Comparison of ENCODE assay signal across 9 mouse cellular contexts in the genomic region with DNA sequence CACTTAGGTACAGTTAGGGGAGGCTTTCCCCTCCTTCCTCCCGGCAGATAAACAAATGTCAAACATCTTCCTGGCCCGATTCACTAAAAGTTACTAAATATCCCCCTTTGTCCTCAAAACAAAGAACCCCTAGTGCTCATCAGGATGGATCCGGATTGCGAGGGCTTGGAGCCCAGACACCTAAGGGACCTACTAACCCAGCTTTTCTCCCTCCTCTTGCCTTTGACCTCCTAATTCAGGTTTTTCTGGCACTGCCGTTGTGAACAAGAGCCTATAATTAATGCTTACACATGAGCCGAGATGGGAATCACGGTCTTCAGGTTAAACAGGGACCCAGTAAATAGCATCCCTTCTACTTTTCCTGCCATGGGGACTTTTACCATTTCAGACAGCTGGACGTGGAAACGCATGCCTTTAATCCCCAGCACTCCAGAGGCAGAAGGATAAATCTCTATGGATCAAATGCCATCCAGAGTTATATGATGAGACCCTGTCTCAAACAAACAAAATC. TPM values are rescaled to one million over a fixed set of nuclear protein-coding genes. Genes with fewer than 3 reads are reported as not detected.
DNase-seq lines count a peak whose midpoint lies in the region; ATAC-seq and TF ChIP-seq lines count a peak whose summit lies in the region.
"Had no signal": no experiment of that assay in that cellular context is flagged by ENCODE, and none has a peak within 500 bp of the region (broad histone marks: within the 10 kb centered on the region; RNA-seq: fewer than 3 reads in every experiment).

No protein-coding gene starts in this region.

- no peaks in the 10 kb centered on the region for H3K9me3 ChIP-seq in kidney, embryonic 14.5 days (ENCODE audit: control insufficient read depth, low read length)
- H3K9me3 ChIP-seq in hindbrain, embryonic 10.5 days = no peaks in the 10 kb centered on the region
- no peaks in the 10 kb centered on the region for H3K9me3 ChIP-seq in midbrain, postnatal 0 days (ENCODE audit: low read length)

- H3K27me3 ChIP-seq in kidney, embryonic 14.5 days (ENCODE audit: control insufficient read depth, insufficient read depth, low read length) = no peaks in the 10 kb centered on the region
- no peaks in the 10 kb centered on the region for H3K27me3 ChIP-seq in hindbrain, embryonic 10.5 days (ENCODE audit: insufficient read depth, poor library complexity, severe bottlenecking)
- no peaks in the 10 kb centered on the region for H3K27me3 ChIP-seq in midbrain, postnatal 0 days (ENCODE audit: insufficient read depth, low read length)

- no peak for TF ChIP-seq CTCF in brain, embryonic 14.5 days (IDR thresholded peaks at IDR 0.05; ENCODE audit: borderline replicate concordance, extremely low read depth, insufficient read depth, insufficient read length)
- TF ChIP-seq CTCF in midbrain, postnatal 0 days (IDR thresholded peaks at IDR 0.05) = no peak

- no peak for DNase-seq in kidney, adult 9 months
- DNase-seq in brain, embryonic 14.5 days (ENCODE audit: low read depth) = peak; percentile 69
- no peak for DNase-seq in hindbrain, embryonic 10.5 days (ENCODE audit: low spot score)
- peak; percentile 10 for DNase-seq in midbrain, postnatal 0 days (ENCODE audit: low spot score)
- DNase-seq in cerebellum, adult 11 months = no peak
- DNase-seq in left cerebral cortex, postnatal 10 days (ENCODE audit: extremely low spot score in 1 of 2, low spot score in 2 of 2) = no peak
- DNase-seq in thymus, postnatal 36 days = no peak

- no peaks in the 10 kb centered on the region for H3K36me3 ChIP-seq in kidney, embryonic 14.5 days (ENCODE audit: control insufficient read depth, insufficient read depth, low read length)
- H3K36me3 ChIP-seq in hindbrain, embryonic 10.5 days = peaks cover 12% of the 10 kb centered on the region
- H3K36me3 ChIP-seq in midbrain, postnatal 0 days (ENCODE audit: insufficient read depth, low read length) = no peaks in the 10 kb centered on the region

- intact Hi-C loops in left cerebral cortex, postnatal 10 days (cut with DNase I) = loop anchor here (1.0 kb wide), 2 partner anchors 38 to 57 kb away; a partner anchor contains a TSS

- H3K4me1 ChIP-seq in kidney, embryonic 14.5 days (ENCODE audit: control insufficient read depth, insufficient read depth, low read length) = peaks cover 9% of the 10 kb centered on the region
- H3K4me1 ChIP-seq in hindbrain, embryonic 10.5 days (replicated peaks) = peaks cover 72% of the 10 kb centered on the region
- H3K4me1 ChIP-seq in midbrain, postnatal 0 days (ENCODE audit: insufficient read depth, low read length) = peaks cover 39% of the 10 kb centered on the region

- TF ChIP-seq POLR2A in brain, embryonic 14.5 days (IDR thresholded peaks at IDR 0.05; ENCODE audit: borderline replicate concordance, extremely low read depth, insufficient read depth, insufficient read length, poor library complexity, severe bottlenecking) = no peak

- H3K27ac ChIP-seq in kidney, embryonic 14.5 days (ENCODE audit: low read depth, low read length) = no peak overlapping the region
- H3K27ac ChIP-seq in hindbrain, embryonic 10.5 days = peak overlapping the region; percentile 95
- H3K27ac ChIP-seq in midbrain, postnatal 0 days (ENCODE audit: low read depth, low read length) = peak overlapping the region; percentile 96

- H3K9ac ChIP-seq in kidney, embryonic 14.5 days (ENCODE audit: low read depth, low read length) = peak overlapping the region; percentile 40
- H3K9ac ChIP-seq in midbrain, postnatal 0 days (replicated peaks; ENCODE audit: low read length, poor library complexity, severe bottlenecking) = peak overlapping the region; percentile 69

- H3K4me3 ChIP-seq in kidney, embryonic 14.5 days (ENCODE audit: low read length) = no peak overlapping the region
- peak overlapping the region; percentile 53 for H3K4me3 ChIP-seq in hindbrain, embryonic 10.5 days
- H3K4me3 ChIP-seq in midbrain, postnatal 0 days (ENCODE audit: low read depth, low read length) = peak overlapping the region; percentile 35; the same call in 1 of the 2 replicates

- no peak overlapping the region for H3K4me2 ChIP-seq in kidney, embryonic 14.5 days (replicated peaks; ENCODE audit: low read depth, low read length)
- H3K4me2 ChIP-seq in midbrain, postnatal 0 days (ENCODE audit: low read depth, low read length, poor library complexity, severe bottlenecking) = peak overlapping the region; percentile 66

- ATAC-seq in kidney, embryonic 14.5 days (ENCODE audit: low FRiP score, low TSS enrichment) = no peak
- ATAC-seq in midbrain, postnatal 0 days (ENCODE audit: low FRiP score) = no peak

- 40% methylated on average over 9 of the region's 9 CpGs for WGBS in kidney, embryonic 14.5 days
- 10% methylated on average over 9 of the region's 9 CpGs for WGBS in hindbrain, embryonic 10.5 days
- WGBS in midbrain, postnatal 0 days = 6% methylated on average over 9 of the region's 9 CpGs

RNA-seq across cellular contexts. Expression of a gene that starts 38.1 kb away (rescaled TPM):
- 891 and 921 TPM in 2 replicates for polyA plus RNA-seq in kidney, embryonic 14.5 days (2014; fragmentation: Nextera tagmentation; extraction: Ambion mirVana)
- 11,216 and 14,471 TPM in 2 replicates for polyA plus RNA-seq in brain, embryonic 14.5 days (2012; rRNA removed)
- 4,838 and 8,764 TPM in 2 replicates for polyA plus RNA-seq in hindbrain, embryonic 10.5 days (2016; fragmentation: Nextera tagmentation; extraction: Ambion mirVana)
- 17,447 and 20,461 TPM in 2 replicates for total RNA-seq in midbrain, postnatal 0 days (2014; rRNA removed)
- 15,641 and 16,823 TPM in 2 replicates for polyA plus RNA-seq in midbrain, postnatal 0 days (2015; fragmentation: Nextera tagmentation; extraction: Ambion mirVana)
- 1,000 to 10,000 TPM; 4,375 to 4,691 TPM for total RNA-seq in left cerebral cortex, postnatal 10 days (2021)

RNA-seq across cellular contexts. Expression of a gene that starts 38.1 kb away (rescaled TPM):
- polyA plus RNA-seq in kidney, embryonic 14.5 days (2014; fragmentation: Nextera tagmentation; extraction: Ambion mirVana) = 187 and 196 TPM in 2 replicates
- polyA plus RNA-seq in brain, embryonic 14.5 days (2012; rRNA removed) = 62.6 and 100 TPM in 2 replicates
- 111 and 135 TPM in 2 replicates for polyA plus RNA-seq in hindbrain, embryonic 10.5 days (2016; fragmentation: Nextera tagmentation; extraction: Ambion mirVana)
- 18.2 and 22.6 TPM in 2 replicates for total RNA-seq in midbrain, postnatal 0 days (2014; rRNA removed)
- 9.6 and 9.9 TPM in 2 replicates for polyA plus RNA-seq in midbrain, postnatal 0 days (2015; fragmentation: Nextera tagmentation; extraction: Ambion mirVana)
- 100 to 1,000 TPM; 255 to 292 TPM for total RNA-seq in left cerebral cortex, postnatal 10 days (2021)

RNA-seq across cellular contexts. Expression of a gene that starts 38.2 kb away (rescaled TPM):
- polyA plus RNA-seq in kidney, embryonic 14.5 days (2014; fragmentation: Nextera tagmentation; extraction: Ambion mirVana) = not detected in 2 replicates
- polyA plus RNA-seq in brain, embryonic 14.5 days (2012; rRNA removed) = 136 and 183 TPM in 2 replicates
- not detected in 2 replicates for polyA plus RNA-seq in hindbrain, embryonic 10.5 days (2016; fragmentation: Nextera tagmentation; extraction: Ambion mirVana)
- 1,797 and 2,945 TPM in 2 replicates for total RNA-seq in midbrain, postnatal 0 days (2014; rRNA removed)
- polyA plus RNA-seq in midbrain, postnatal 0 days (2015; fragmentation: Nextera tagmentation; extraction: Ambion mirVana) = not detected in 2 replicates
- total RNA-seq in left cerebral cortex, postnatal 10 days (2021) = not detected
- polyA plus RNA-seq: liver, embryonic 16.5 days had no signal

RNA-seq across cellular contexts. Expression of a gene that starts 57.2 kb away (rescaled TPM):
- 1,971 and 2,088 TPM in 2 replicates for polyA plus RNA-seq in kidney, embryonic 14.5 days (2014; fragmentation: Nextera tagmentation; extraction: Ambion mirVana)
- 2,160 and 2,864 TPM in 2 replicates for polyA plus RNA-seq in brain, embryonic 14.5 days (2012; rRNA removed)
- polyA plus RNA-seq in hindbrain, embryonic 10.5 days (2016; fragmentation: Nextera tagmentation; extraction: Ambion mirVana) = 2,254 and 2,463 TPM in 2 replicates
- total RNA-seq in midbrain, postnatal 0 days (2014; rRNA removed) = 2,522 and 3,264 TPM in 2 replicates
- polyA plus RNA-seq in midbrain, postnatal 0 days (2015; fragmentation: Nextera tagmentation; extraction: Ambion mirVana) = 1,582 and 1,796 TPM in 2 replicates
- total RNA-seq in left cerebral cortex, postnatal 10 days (2021) = 1,000 to 10,000 TPM in 1 of 2 experiments, 100 to 1,000 TPM in 1; 986 to 1,032 TPM

Comparison
In these comparisons a context has a peak if more than half of its experiments do, and no peak if none do; other contexts are left out.
1. DNase-seq: peak in brain, embryonic 14.5 days (single experiment) and midbrain, postnatal 0 days (single experiment); none in kidney, adult 9 months (single experiment), hindbrain, embryonic 10.5 days (single experiment), cerebellum, adult 11 months (single experiment), left cerebral cortex, postnatal 10 days (0 of 2) and thymus, postnatal 36 days (0 of 2).
2. RNA of a gene that starts 38.2 kb away (polyA plus RNA-seq): 136 to 183 TPM in brain, embryonic 14.5 days; not detected in kidney, embryonic 14.5 days, not detected in hindbrain, embryonic 10.5 days and not detected in midbrain, postnatal 0 days; every median in the first group is over 100 times any median in the second.